Mouse (Mus musculus): ENCODE results near the gene Pmfbp1. TPM values are rescaled to one million over a fixed set of nuclear protein-coding genes. Genes with fewer than 3 reads are reported as not detected.

Gene Pmfbp1
- polyA plus RNA-seq, 1 experiment: 0.13 TPM

- H3K27ac ChIP-seq (ENCODE audit: insufficient read depth, low read length): no peak overlapping the region
- no peak for TF ChIP-seq CTCF (IDR thresholded peaks at IDR 0.05; ENCODE audit: extremely low read depth, insufficient read depth, low read length)
- no peak for TF ChIP-seq POLR2A (IDR thresholded peaks at IDR 0.05; ENCODE audit: extremely low read depth, insufficient read depth, low read length)
Measured at GRCm38 (mm10) chr8:109492785-109493184, 1.0 kb upstream of the Pmfbp1 start.

DNA sequence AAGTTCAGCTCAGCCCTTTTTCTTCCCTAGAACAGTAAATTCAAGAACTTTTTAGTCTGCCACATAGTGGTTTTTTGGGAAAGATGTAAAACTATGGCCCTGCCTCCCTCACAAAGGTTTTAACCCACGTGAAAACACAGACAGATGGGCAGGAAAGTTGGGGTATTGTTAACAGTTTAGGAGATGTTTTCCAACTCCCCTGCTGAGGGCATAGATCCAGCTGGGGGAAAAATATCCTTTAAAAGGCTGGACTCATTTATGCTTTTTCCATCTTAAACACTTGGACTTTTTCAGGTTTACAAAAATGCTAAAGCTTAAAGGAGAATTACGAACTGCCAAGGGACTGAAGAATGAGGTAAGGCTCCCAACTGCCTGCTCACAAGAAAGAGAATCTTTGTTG, 774 bp downstream of the Pmfbp1 start:
- Histone ChIP-seq H3K4me1 (ENCODE audit: control insufficient read depth, insufficient read depth, low read length) (no peaks in the 10 kb centered on the region), H3K27ac (ENCODE audit: insufficient read depth, low read length) (no peak overlapping the region)

More at GRCm38 (mm10) chr8:109492785-109493184, 1.0 kb upstream of the Pmfbp1 start:
- Histone ChIP-seq H3K4me1 (ENCODE audit: control insufficient read depth, insufficient read depth, low read length) (no peaks in the 10 kb centered on the region), H3K4me3 (ENCODE audit: insufficient read depth, low read length) (no peak overlapping the region)

DNA sequence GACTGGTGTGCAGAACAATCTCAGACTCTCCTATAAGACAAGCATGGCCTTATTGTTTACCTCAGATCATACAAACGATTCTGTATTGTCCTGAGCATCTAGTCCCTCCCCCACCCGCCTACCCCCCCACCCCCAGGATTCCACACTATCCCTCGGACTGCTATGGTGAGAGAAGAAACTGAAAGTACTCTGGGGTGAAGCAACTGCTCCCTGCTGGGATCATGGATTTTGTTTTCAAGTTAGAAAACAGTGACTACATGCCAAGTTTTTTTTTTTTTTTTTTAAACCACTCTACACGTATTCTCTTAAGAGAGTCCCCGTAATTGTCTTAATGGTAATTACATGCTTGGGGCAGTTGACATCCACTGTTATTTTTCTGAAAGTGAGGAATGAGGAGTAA, 3.6 kb downstream of the Pmfbp1 start:
- Histone ChIP-seq H3K4me1 (ENCODE audit: control insufficient read depth, insufficient read depth, low read length) (no peaks in the 10 kb centered on the region), H3K4me3 (ENCODE audit: insufficient read depth, low read length) (no peak overlapping the region), H3K27ac (ENCODE audit: insufficient read depth, low read length) (no peak overlapping the region)
- no peak for TF ChIP-seq POLR2A (IDR thresholded peaks at IDR 0.05; ENCODE audit: extremely low read depth, insufficient read depth, low read length)
- TF ChIP-seq CTCF (IDR thresholded peaks at IDR 0.05; ENCODE audit: extremely low read depth, insufficient read depth, low read length): no peak

More for the DNA sequence above, 774 bp downstream of the Pmfbp1 start:
- TF ChIP-seq CTCF (IDR thresholded peaks at IDR 0.05; ENCODE audit: extremely low read depth, insufficient read depth, low read length) (no peak), POLR2A (IDR thresholded peaks at IDR 0.05; ENCODE audit: extremely low read depth, insufficient read depth, low read length) (no peak)
- no peak overlapping the region for H3K4me3 ChIP-seq (ENCODE audit: insufficient read depth, low read length)

- TF ChIP-seq CTCF (IDR thresholded peaks at IDR 0.05; ENCODE audit: extremely low read depth, insufficient read depth, low read length): no peak
- H3K27ac ChIP-seq (ENCODE audit: insufficient read depth, low read length): no peak overlapping the region
Measured at GRCm38 (mm10) chr8:109499009-109499717, 5.3 kb downstream of the Pmfbp1 start.

GRCm38 (mm10) chr8:109503566-109503965, 9.7 kb downstream of the Pmfbp1 start:
- Histone ChIP-seq H3K27ac (ENCODE audit: insufficient read depth, low read length) (no peak overlapping the region), H3K4me3 (ENCODE audit: insufficient read depth, low read length) (no peak overlapping the region), H3K4me1 (ENCODE audit: control insufficient read depth, insufficient read depth, low read length) (no peaks in the 10 kb centered on the region)
- TF ChIP-seq POLR2A (IDR thresholded peaks at IDR 0.05; ENCODE audit: extremely low read depth, insufficient read depth, low read length): no peak
- no peak for TF ChIP-seq CTCF (IDR thresholded peaks at IDR 0.05; ENCODE audit: extremely low read depth, insufficient read depth, low read length)

More at GRCm38 (mm10) chr8:109499009-109499717, 5.3 kb downstream of the Pmfbp1 start:
- Histone ChIP-seq H3K4me1 (ENCODE audit: control insufficient read depth, insufficient read depth, low read length) (no peaks in the 10 kb centered on the region), H3K4me3 (ENCODE audit: insufficient read depth, low read length) (no peak overlapping the region)

- no peak for TF ChIP-seq POLR2A (IDR thresholded peaks at IDR 0.05; ENCODE audit: extremely low read depth, insufficient read depth, low read length)
- TF ChIP-seq CTCF (IDR thresholded peaks at IDR 0.05; ENCODE audit: extremely low read depth, insufficient read depth, low read length): no peak
- no peak overlapping the region for H3K27ac ChIP-seq (ENCODE audit: insufficient read depth, low read length)
Measured at GRCm38 (mm10) chr8:109505560-109505959, 11.7 kb downstream of the Pmfbp1 start.

DNA sequence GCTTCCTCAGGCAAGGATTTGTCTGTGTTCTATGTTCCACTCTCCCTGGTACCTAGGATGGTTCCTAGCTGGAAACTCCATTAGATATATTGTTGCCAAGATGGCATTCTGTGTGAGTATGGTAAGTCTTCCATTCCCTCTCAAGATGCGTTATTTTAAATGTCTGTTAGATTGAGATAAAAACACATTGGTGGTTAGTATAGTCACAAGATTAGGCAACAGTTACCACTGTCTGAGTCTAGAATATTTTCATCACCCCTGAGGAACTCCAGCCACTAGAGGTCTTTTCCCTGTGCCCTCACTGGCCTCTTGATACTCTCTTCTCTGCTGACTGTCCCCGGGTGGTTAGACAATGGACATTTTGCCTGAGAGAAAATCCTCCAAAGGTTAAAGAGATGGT, 30.2 kb downstream of the Pmfbp1 start:
- no peak for TF ChIP-seq CTCF (IDR thresholded peaks at IDR 0.05; ENCODE audit: extremely low read depth, insufficient read depth, low read length)
- TF ChIP-seq POLR2A (IDR thresholded peaks at IDR 0.05; ENCODE audit: extremely low read depth, insufficient read depth, low read length): no peak
- Histone ChIP-seq H3K27ac (ENCODE audit: insufficient read depth, low read length) (no peak overlapping the region), H3K4me3 (ENCODE audit: insufficient read depth, low read length) (no peak overlapping the region), H3K4me1 (ENCODE audit: control insufficient read depth, insufficient read depth, low read length) (no peaks in the 10 kb centered on the region)

More at GRCm38 (mm10) chr8:109505560-109505959, 11.7 kb downstream of the Pmfbp1 start:
- H3K4me3 ChIP-seq (ENCODE audit: insufficient read depth, low read length): no peak overlapping the region
- H3K4me1 ChIP-seq (ENCODE audit: control insufficient read depth, insufficient read depth, low read length): no peaks in the 10 kb centered on the region

- Histone ChIP-seq H3K4me1 (ENCODE audit: control insufficient read depth, insufficient read depth, low read length) (no peaks in the 10 kb centered on the region), H3K27ac (ENCODE audit: insufficient read depth, low read length) (no peak overlapping the region), H3K4me3 (ENCODE audit: insufficient read depth, low read length) (no peak overlapping the region)
- TF ChIP-seq POLR2A (IDR thresholded peaks at IDR 0.05; ENCODE audit: extremely low read depth, insufficient read depth, low read length) (no peak), CTCF (IDR thresholded peaks at IDR 0.05; ENCODE audit: extremely low read depth, insufficient read depth, low read length) (peak; percentile 49; the same call in 1 of the 2 replicates)
Measured at GRCm38 (mm10) chr8:109535140-109535990, 41.5 kb downstream of the Pmfbp1 start.

- H3K4me3 ChIP-seq (ENCODE audit: insufficient read depth, low read length): 0 out of 2 replicates have a peak overlapping the region, but pooled peaks have one; percentile 6
Measured at GRCm38 (mm10) chr8:109536703-109537102, 42.9 kb downstream of the Pmfbp1 start.

More at GRCm38 (mm10) chr8:109536703-109537102, 42.9 kb downstream of the Pmfbp1 start:
- H3K27ac ChIP-seq (ENCODE audit: insufficient read depth, low read length): no peak overlapping the region
- no peaks in the 10 kb centered on the region for H3K4me1 ChIP-seq (ENCODE audit: control insufficient read depth, insufficient read depth, low read length)
- TF ChIP-seq POLR2A (IDR thresholded peaks at IDR 0.05; ENCODE audit: extremely low read depth, insufficient read depth, low read length) (no peak), CTCF (IDR thresholded peaks at IDR 0.05; ENCODE audit: extremely low read depth, insufficient read depth, low read length) (peak; percentile 74)

All from cortical plate, adult 2 months (tissue).